ENCODE assay signal across 21 mouse cellular contexts in the genomic region with DNA sequence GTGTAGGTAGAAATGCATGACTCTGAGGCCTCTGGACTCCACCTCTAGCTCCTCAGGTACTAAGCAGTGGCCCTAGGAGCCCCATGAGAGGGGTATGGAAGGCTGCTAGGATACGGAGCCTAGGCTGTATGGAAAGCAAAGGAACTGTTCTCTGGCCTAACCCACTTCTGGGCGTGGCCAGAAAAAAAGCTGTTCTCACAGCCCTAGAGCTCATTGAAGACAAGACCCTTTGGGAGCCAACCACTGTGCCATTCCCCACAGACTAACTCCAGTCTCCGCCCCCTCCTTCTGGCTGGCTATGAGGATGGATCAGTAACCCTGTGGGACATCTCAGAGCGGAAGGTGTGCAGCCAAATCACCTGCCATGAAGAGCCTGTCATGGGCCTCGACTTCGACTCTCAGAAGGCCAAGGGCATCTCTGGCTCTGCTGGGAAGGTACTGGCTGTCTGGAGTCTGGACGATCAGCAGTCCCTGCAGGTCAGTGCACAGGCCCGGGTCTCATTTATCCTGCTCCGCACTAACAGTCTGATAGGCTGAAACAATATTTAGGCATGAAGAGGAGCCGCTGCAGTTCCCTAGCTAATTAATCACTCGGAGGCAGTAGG. TPM values are rescaled to one million over a fixed set of nuclear protein-coding genes. Genes with fewer than 3 reads are reported as not detected.
DNase-seq lines count a peak whose midpoint lies in the region; ATAC-seq and TF ChIP-seq lines count a peak whose summit lies in the region.
"Had no signal": no experiment of that assay in that cellular context is flagged by ENCODE, and none has a peak within 500 bp of the region (broad histone marks: within the 10 kb centered on the region; RNA-seq: fewer than 3 reads in every experiment).

No protein-coding gene starts in this region.

- no peak for TF ChIP-seq POLR2A in lung, adult 2 months (IDR thresholded peaks at IDR 0.05; ENCODE audit: borderline replicate concordance, extremely low read depth, low read depth, low read length)

- 0 out of 2 replicates have a peak, but pooled peaks cover 3% of the 10 kb centered on the region for H3K27me3 ChIP-seq in hindbrain, embryonic 10.5 days (ENCODE audit: insufficient read depth, poor library complexity, severe bottlenecking)
- H3K27me3 ChIP-seq in hindbrain, embryonic 16.5 days (replicated peaks; ENCODE audit: control insufficient read depth, insufficient read depth, low read length) = no peaks in the 10 kb centered on the region
- no peaks in the 10 kb centered on the region for H3K27me3 ChIP-seq in lung, embryonic 14.5 days (ENCODE audit: insufficient read depth, low read length)
- 0 out of 2 replicates have a peak, but pooled peaks cover 3% of the 10 kb centered on the region for H3K27me3 ChIP-seq in hindbrain, embryonic 14.5 days (ENCODE audit: control insufficient read depth, insufficient read depth, low read length)
- H3K27me3 ChIP-seq: limb, embryonic 15.5 days had no signal

- no peaks in the 10 kb centered on the region for H3K36me3 ChIP-seq in hindbrain, embryonic 10.5 days
- no peaks in the 10 kb centered on the region for H3K36me3 ChIP-seq in hindbrain, embryonic 16.5 days (ENCODE audit: control insufficient read depth, insufficient read depth, low read length)
- no peaks in the 10 kb centered on the region for H3K36me3 ChIP-seq in lung, embryonic 14.5 days (ENCODE audit: insufficient read depth)
- no peaks in the 10 kb centered on the region for H3K36me3 ChIP-seq in hindbrain, embryonic 14.5 days (replicated peaks; ENCODE audit: control insufficient read depth, insufficient read depth)
- H3K36me3 ChIP-seq: limb, embryonic 15.5 days; neural tube, embryonic 13.5 days had no signal

- no peak for TF ChIP-seq CTCF in lung, embryonic 14.5 days (IDR thresholded peaks at IDR 0.05; ENCODE audit: low read depth)
- no peak for TF ChIP-seq CTCF in lung, adult 2 months (IDR thresholded peaks at IDR 0.05; ENCODE audit: insufficient read depth, low read length)

- no peak for ATAC-seq in hindbrain, embryonic 16.5 days
- ATAC-seq in lung, embryonic 14.5 days (ENCODE audit: insufficient read depth) = 0 out of 2 replicates have a peak, but pooled peaks have one; percentile 16
- ATAC-seq in hindbrain, embryonic 14.5 days (ENCODE audit: low FRiP score) = peak; percentile 9; the same call in 1 of the 2 replicates
- ATAC-seq: forebrain, embryonic 16.5 days; liver, postnatal 0 days; midbrain, embryonic 16.5 days had no signal

- no peak overlapping the region for H3K9ac ChIP-seq in hindbrain, embryonic 16.5 days (ENCODE audit: low read depth, low read length)
- no peak overlapping the region for H3K9ac ChIP-seq in lung, embryonic 14.5 days
- H3K9ac ChIP-seq in hindbrain, embryonic 14.5 days = no peak overlapping the region
- H3K9ac ChIP-seq: limb, embryonic 15.5 days; liver, postnatal 0 days; neural tube, embryonic 13.5 days had no signal

- H3K4me1 ChIP-seq in hindbrain, embryonic 10.5 days (replicated peaks) = peaks cover 73% of the 10 kb centered on the region
- H3K4me1 ChIP-seq in hindbrain, embryonic 16.5 days (ENCODE audit: control insufficient read depth, insufficient read depth, low read depth, low read length) = no peaks in the 10 kb centered on the region
- 0 out of 2 replicates have a peak, but pooled peaks cover 4% of the 10 kb centered on the region for H3K4me1 ChIP-seq in lung, embryonic 14.5 days (ENCODE audit: insufficient read depth)
- H3K4me1 ChIP-seq in lung, adult 2 months (ENCODE audit: control insufficient read depth, insufficient read depth, low read length) = no peaks in the 10 kb centered on the region
- H3K4me1 ChIP-seq in hindbrain, embryonic 14.5 days (replicated peaks; ENCODE audit: control insufficient read depth, insufficient read depth, low read length) = 0 out of 2 replicates have a peak, but pooled peaks cover 3% of the 10 kb centered on the region

- WGBS in hindbrain, embryonic 10.5 days = 60% methylated on average over 11 of the region's 11 CpGs
- WGBS in hindbrain, embryonic 16.5 days = 55% methylated on average over 11 of the region's 11 CpGs
- WGBS in lung, embryonic 14.5 days = 39% methylated on average over 11 of the region's 11 CpGs
- 64% methylated on average over 11 of the region's 11 CpGs for WGBS in lung, adult 2 months
- 50% methylated on average over 11 of the region's 11 CpGs for WGBS in hindbrain, embryonic 14.5 days

- DNase-seq in hindbrain, embryonic 10.5 days (ENCODE audit: low spot score) = peak; percentile 42
- peak; percentile 24 for DNase-seq in lung, embryonic 14.5 days
- no peak for DNase-seq in lung, adult 2 months
- DNase-seq in embryo, embryonic 10 days (ENCODE audit: low spot score) = peak; percentile 72
- no peak for DNase-seq in hindbrain, embryonic 14.5 days (ENCODE audit: low spot score)
- DNase-seq in layer of hippocampus, adult 9-11 months = no peak
- DNase-seq in ovary, postnatal 14 days (ENCODE audit: low spot score) = no peak
- DNase-seq: adrenal gland, postnatal 36 days; B cell, adult 2 months; cerebellum, adult 9-10 months; heart, adult 18-20 months; kidney, postnatal 36 days; liver, postnatal 0 days; thymus, postnatal 25 days had no signal

- H3K4me2 ChIP-seq in hindbrain, embryonic 16.5 days (ENCODE audit: low read length) = no peak overlapping the region
- H3K4me2 ChIP-seq in lung, embryonic 14.5 days = no peak overlapping the region
- H3K4me2 ChIP-seq in hindbrain, embryonic 14.5 days (replicated peaks) = no peak overlapping the region
- H3K4me2 ChIP-seq: limb, embryonic 15.5 days; neural tube, embryonic 13.5 days had no signal

- H3K4me3 ChIP-seq in hindbrain, embryonic 10.5 days = 0 out of 2 replicates have a peak overlapping the region, but pooled peaks have one; percentile 9
- no peak overlapping the region for H3K4me3 ChIP-seq in hindbrain, embryonic 16.5 days (ENCODE audit: low read length)
- no peak overlapping the region for H3K4me3 ChIP-seq in lung, embryonic 14.5 days (ENCODE audit: low read depth, low read length)
- H3K4me3 ChIP-seq in lung, adult 2 months (replicated peaks; ENCODE audit: extremely low read depth, low read depth, low read length) = no peak overlapping the region
- H3K4me3 ChIP-seq in hindbrain, embryonic 14.5 days (replicated peaks; ENCODE audit: low read length) = no peak overlapping the region
- H3K4me3 ChIP-seq: erythroblast, embryonic 14.5 days; limb, embryonic 15.5 days; neural tube, embryonic 13.5 days had no signal

- H3K9me3 ChIP-seq in hindbrain, embryonic 10.5 days = no peaks in the 10 kb centered on the region
- H3K9me3 ChIP-seq in hindbrain, embryonic 16.5 days (ENCODE audit: control insufficient read depth, low read length) = no peaks in the 10 kb centered on the region
- H3K9me3 ChIP-seq in lung, embryonic 14.5 days (ENCODE audit: low read depth, low read length) = no peaks in the 10 kb centered on the region
- no peaks in the 10 kb centered on the region for H3K9me3 ChIP-seq in hindbrain, embryonic 14.5 days (ENCODE audit: control insufficient read depth, low read length)
- H3K9me3 ChIP-seq: limb, embryonic 15.5 days; neural tube, embryonic 13.5 days had no signal

- H3K27ac ChIP-seq in hindbrain, embryonic 10.5 days = peak overlapping the region; percentile 83
- H3K27ac ChIP-seq in hindbrain, embryonic 16.5 days (ENCODE audit: low read depth, low read length) = no peak overlapping the region
- no peak overlapping the region for H3K27ac ChIP-seq in lung, embryonic 14.5 days (ENCODE audit: low read depth)
- no peak overlapping the region for H3K27ac ChIP-seq in hindbrain, embryonic 14.5 days
- H3K27ac ChIP-seq: limb, embryonic 15.5 days; macrophage; neural tube, embryonic 13.5 days had no signal

RNA-seq across cellular contexts. Expression of gene Tbx1, which starts 38.3 kb away (rescaled TPM):
- polyA plus RNA-seq in hindbrain, embryonic 10.5 days (2016; fragmentation: Nextera tagmentation; extraction: Ambion mirVana) = 11.3 and 15.3 TPM in 2 replicates
- 0.89 and 0.90 TPM in 2 replicates for polyA plus RNA-seq in hindbrain, embryonic 16.5 days (2015; fragmentation: Nextera tagmentation; extraction: Ambion mirVana)
- polyA plus RNA-seq in lung, embryonic 14.5 days (2014; fragmentation: Nextera tagmentation; extraction: Ambion mirVana) = 12.0 and 15.8 TPM in 2 replicates
- 32.5 and 38.4 TPM in 2 replicates for polyA plus RNA-seq in lung, adult 2 months (2012; rRNA removed)
- polyA plus RNA-seq in hindbrain, embryonic 14.5 days (2014; fragmentation: Nextera tagmentation; extraction: Ambion mirVana) = 0.94 and 1.2 TPM in 2 replicates
- polyA plus RNA-seq: erythroblast, embryonic 14.5 days; liver, postnatal 0 days; macrophage had no signal

RNA-seq across cellular contexts. Expression of gene Rtl10, which starts 53.5 kb away (rescaled TPM):
- 2.2 and 2.7 TPM in 2 replicates for polyA plus RNA-seq in hindbrain, embryonic 10.5 days (2016; fragmentation: Nextera tagmentation; extraction: Ambion mirVana)
- polyA plus RNA-seq in hindbrain, embryonic 16.5 days (2015; fragmentation: Nextera tagmentation; extraction: Ambion mirVana) = 3.2 and 3.6 TPM in 2 replicates
- 4.2 and 4.8 TPM in 2 replicates for polyA plus RNA-seq in lung, embryonic 14.5 days (2014; fragmentation: Nextera tagmentation; extraction: Ambion mirVana)
- 5.9 and 6.5 TPM in 2 replicates for polyA plus RNA-seq in lung, adult 2 months (2012; rRNA removed)
- polyA plus RNA-seq in hindbrain, embryonic 14.5 days (2014; fragmentation: Nextera tagmentation; extraction: Ambion mirVana) = 2.5 and 3.1 TPM in 2 replicates
- polyA plus RNA-seq: macrophage had no signal

RNA-seq across cellular contexts. Expression of gene Gnb1l, which starts 53.7 kb away (rescaled TPM):
- polyA plus RNA-seq in hindbrain, embryonic 10.5 days (2016; fragmentation: Nextera tagmentation; extraction: Ambion mirVana) = 16.8 and 19.5 TPM in 2 replicates
- 16.4 and 19.3 TPM in 2 replicates for polyA plus RNA-seq in hindbrain, embryonic 16.5 days (2015; fragmentation: Nextera tagmentation; extraction: Ambion mirVana)
- 16.2 and 17.6 TPM in 2 replicates for polyA plus RNA-seq in lung, embryonic 14.5 days (2014; fragmentation: Nextera tagmentation; extraction: Ambion mirVana)
- polyA plus RNA-seq in lung, adult 2 months (2012; rRNA removed) = 9.4 and 11.3 TPM in 2 replicates
- 13.2 and 14.6 TPM in 2 replicates for polyA plus RNA-seq in hindbrain, embryonic 14.5 days (2014; fragmentation: Nextera tagmentation; extraction: Ambion mirVana)

Comparison
In these comparisons a context has a peak if more than half of its experiments do, and no peak if none do; other contexts are left out.
1. DNase-seq: peak in hindbrain, embryonic 10.5 days (single experiment), lung, embryonic 14.5 days (single experiment) and embryo, embryonic 10 days (single experiment); none in lung, adult 2 months (single experiment), hindbrain, embryonic 14.5 days (single experiment), layer of hippocampus, adult 9-11 months (single experiment) and ovary, postnatal 14 days (single experiment).